30 mouse cellular contexts compared by ENCODE assay signal in genomic region chr6:127757667-127758167, GRCm38 (mm10). TPM values are rescaled to one million over a fixed set of nuclear protein-coding genes. Genes with fewer than 3 reads are reported as not detected.
DNase-seq lines count a peak whose midpoint lies in the region; ATAC-seq and TF ChIP-seq lines count a peak whose summit lies in the region.
"Had no signal": no experiment of that assay in that cellular context is flagged by ENCODE, and none has a peak within 500 bp of the region (broad histone marks: within the 10 kb centered on the region; RNA-seq: fewer than 3 reads in every experiment).

No protein-coding gene starts in this region.

- H3K9me3 ChIP-seq in midbrain, embryonic 11.5 days (ENCODE audit: control insufficient read depth, low read length), result no peaks in the 10 kb centered on the region
- H3K9me3 ChIP-seq in midbrain, postnatal 0 days (ENCODE audit: low read length), result no peaks in the 10 kb centered on the region
- H3K9me3 ChIP-seq in forebrain, embryonic 14.5 days (replicated peaks; ENCODE audit: control insufficient read depth, low read length), result no peaks in the 10 kb centered on the region
- no peaks in the 10 kb centered on the region for H3K9me3 ChIP-seq in hindbrain, embryonic 16.5 days (ENCODE audit: control insufficient read depth, low read length)
- no peaks in the 10 kb centered on the region for H3K9me3 ChIP-seq in kidney, embryonic 14.5 days (ENCODE audit: control insufficient read depth, low read length)
- H3K9me3 ChIP-seq: embryonic facial prominence, embryonic 13.5 days; intestine, embryonic 15.5 days; stomach, embryonic 15.5 days had no signal

- H3K4me2 ChIP-seq in midbrain, embryonic 11.5 days, result no peak overlapping the region
- no peak overlapping the region for H3K4me2 ChIP-seq in midbrain, postnatal 0 days (ENCODE audit: low read depth, low read length, poor library complexity, severe bottlenecking)
- H3K4me2 ChIP-seq in forebrain, embryonic 14.5 days (ENCODE audit: low read length), result no peak overlapping the region
- no peak overlapping the region for H3K4me2 ChIP-seq in hindbrain, embryonic 16.5 days (ENCODE audit: low read length)
- no peak overlapping the region for H3K4me2 ChIP-seq in kidney, embryonic 14.5 days (replicated peaks; ENCODE audit: low read depth, low read length)
- H3K4me2 ChIP-seq: embryonic facial prominence, embryonic 13.5 days; heart, embryonic 11.5 days; intestine, embryonic 15.5 days; stomach, embryonic 15.5 days had no signal

- no peak overlapping the region for H3K9ac ChIP-seq in midbrain, embryonic 11.5 days (ENCODE audit: low read length)
- no peak overlapping the region for H3K9ac ChIP-seq in midbrain, postnatal 0 days (replicated peaks; ENCODE audit: low read length, poor library complexity, severe bottlenecking)
- H3K9ac ChIP-seq in forebrain, embryonic 14.5 days (ENCODE audit: low read length), result no peak overlapping the region
- no peak overlapping the region for H3K9ac ChIP-seq in hindbrain, embryonic 16.5 days (ENCODE audit: low read depth, low read length)
- H3K9ac ChIP-seq in kidney, embryonic 14.5 days (ENCODE audit: low read depth, low read length), result no peak overlapping the region
- H3K9ac ChIP-seq: embryonic facial prominence, embryonic 13.5 days; intestine, embryonic 15.5 days; stomach, embryonic 15.5 days had no signal

- no peaks in the 10 kb centered on the region for H3K36me3 ChIP-seq in midbrain, embryonic 11.5 days (ENCODE audit: control insufficient read depth, insufficient read depth, low read length)
- no peaks in the 10 kb centered on the region for H3K36me3 ChIP-seq in midbrain, postnatal 0 days (ENCODE audit: insufficient read depth, low read length)
- no peaks in the 10 kb centered on the region for H3K36me3 ChIP-seq in forebrain, embryonic 14.5 days (ENCODE audit: control insufficient read depth, insufficient read depth, low read length)
- no peaks in the 10 kb centered on the region for H3K36me3 ChIP-seq in hindbrain, embryonic 16.5 days (ENCODE audit: control insufficient read depth, insufficient read depth, low read length)
- no peaks in the 10 kb centered on the region for H3K36me3 ChIP-seq in kidney, embryonic 14.5 days (ENCODE audit: control insufficient read depth, insufficient read depth, low read length)
- H3K36me3 ChIP-seq: embryonic facial prominence, embryonic 13.5 days; intestine, embryonic 15.5 days; stomach, embryonic 15.5 days had no signal

- H3K4me1 ChIP-seq in midbrain, embryonic 11.5 days (ENCODE audit: control insufficient read depth, insufficient read depth, low read length), result peaks cover 13% of the 10 kb centered on the region
- no peaks in the 10 kb centered on the region; the same call in 1 of the 2 replicates for H3K4me1 ChIP-seq in midbrain, postnatal 0 days (ENCODE audit: insufficient read depth, low read length)
- peaks cover 11% of the 10 kb centered on the region; the same call in 1 of the 2 replicates for H3K4me1 ChIP-seq in forebrain, embryonic 14.5 days (ENCODE audit: control insufficient read depth, insufficient read depth, low read length)
- H3K4me1 ChIP-seq in hindbrain, embryonic 16.5 days (ENCODE audit: control insufficient read depth, insufficient read depth, low read depth, low read length), result peaks cover 12% of the 10 kb centered on the region
- H3K4me1 ChIP-seq in kidney, embryonic 14.5 days (ENCODE audit: control insufficient read depth, insufficient read depth, low read length), result no peaks in the 10 kb centered on the region
- H3K4me1 ChIP-seq: intestine, embryonic 15.5 days; stomach, embryonic 15.5 days had no signal

- 74% methylated on average over 5 of the region's 5 CpGs for WGBS in midbrain, embryonic 11.5 days
- WGBS in midbrain, postnatal 0 days, result 79% methylated on average over 5 of the region's 5 CpGs
- 35% methylated on average over 5 of the region's 5 CpGs for WGBS in forebrain, embryonic 14.5 days
- 76% methylated on average over 5 of the region's 5 CpGs for WGBS in hindbrain, embryonic 16.5 days
- 70% methylated on average over 5 of the region's 5 CpGs for WGBS in kidney, embryonic 14.5 days

- ATAC-seq in midbrain, embryonic 11.5 days (ENCODE audit: low FRiP score), result no peak
- ATAC-seq in midbrain, postnatal 0 days (ENCODE audit: low FRiP score), result no peak
- ATAC-seq in forebrain, embryonic 14.5 days, result peak; percentile 42; the same call in 1 of the 2 replicates
- 0 out of 2 replicates have a peak, but pooled peaks have one; percentile 6 for ATAC-seq in hindbrain, embryonic 16.5 days
- no peak for ATAC-seq in kidney, embryonic 14.5 days (ENCODE audit: low FRiP score, low TSS enrichment)
- ATAC-seq: activated CD4-positive, CD25-positive, alpha-beta regulatory T cell, adult 4 months; intestine, embryonic 15.5 days had no signal

- DNase-seq in midbrain, embryonic 11.5 days (ENCODE audit: low spot score, missing footprints), result peak; percentile 82
- DNase-seq in midbrain, postnatal 0 days (ENCODE audit: low spot score), result no peak
- peak; percentile 55 for DNase-seq in forebrain, embryonic 14.5 days (ENCODE audit: low spot score)
- DNase-seq in retina, postnatal 1 day, result peak; percentile 71
- DNase-seq in right cerebral cortex, postnatal 14 days, result no peak
- DNase-seq: adrenal gland, adult 8-10 months; cerebellum, adult 2 months; cerebellum, postnatal 36 days; gastrocnemius, adult 2 months; kidney, adult 8-10 months; kidney, postnatal 14 days; left cerebral cortex, postnatal 4 days; liver; lung, postnatal 4 days; right cerebral cortex, adult 18-20 months; thymus, postnatal 25 days had no signal

- no peak overlapping the region for H3K27ac ChIP-seq in midbrain, embryonic 11.5 days (ENCODE audit: low read depth, low read length)
- H3K27ac ChIP-seq in midbrain, postnatal 0 days (ENCODE audit: low read depth, low read length), result no peak overlapping the region
- peak overlapping the region; percentile 34; the same call in 1 of the 2 replicates for H3K27ac ChIP-seq in forebrain, embryonic 14.5 days (ENCODE audit: low read depth, low read length)
- H3K27ac ChIP-seq in hindbrain, embryonic 16.5 days (ENCODE audit: low read depth, low read length), result no peak overlapping the region
- no peak overlapping the region for H3K27ac ChIP-seq in kidney, embryonic 14.5 days (ENCODE audit: low read depth, low read length)
- H3K27ac ChIP-seq: embryonic facial prominence, embryonic 13.5 days; gastrocnemius, adult 2 months; intestine, embryonic 15.5 days; stomach, embryonic 15.5 days had no signal

- no peak for TF ChIP-seq CTCF in midbrain, postnatal 0 days (IDR thresholded peaks at IDR 0.05)

- H3K27me3 ChIP-seq in midbrain, embryonic 11.5 days (ENCODE audit: control insufficient read depth, insufficient read depth, low read length), result no peaks in the 10 kb centered on the region
- no peaks in the 10 kb centered on the region for H3K27me3 ChIP-seq in midbrain, postnatal 0 days (ENCODE audit: insufficient read depth, low read length)
- H3K27me3 ChIP-seq in forebrain, embryonic 14.5 days (replicated peaks; ENCODE audit: control insufficient read depth, insufficient read depth, low read length), result no peaks in the 10 kb centered on the region
- H3K27me3 ChIP-seq in hindbrain, embryonic 16.5 days (replicated peaks; ENCODE audit: control insufficient read depth, insufficient read depth, low read length), result no peaks in the 10 kb centered on the region
- no peaks in the 10 kb centered on the region for H3K27me3 ChIP-seq in kidney, embryonic 14.5 days (ENCODE audit: control insufficient read depth, insufficient read depth, low read length)
- H3K27me3 ChIP-seq: embryonic facial prominence, embryonic 13.5 days; intestine, embryonic 15.5 days; stomach, embryonic 15.5 days had no signal

- no peak overlapping the region for H3K4me3 ChIP-seq in midbrain, embryonic 11.5 days (ENCODE audit: low read depth, low read length)
- H3K4me3 ChIP-seq in midbrain, postnatal 0 days (ENCODE audit: low read depth, low read length), result no peak overlapping the region
- H3K4me3 ChIP-seq in forebrain, embryonic 14.5 days (ENCODE audit: low read depth, low read length), result no peak overlapping the region
- H3K4me3 ChIP-seq in hindbrain, embryonic 16.5 days (ENCODE audit: low read length), result no peak overlapping the region
- no peak overlapping the region for H3K4me3 ChIP-seq in kidney, embryonic 14.5 days (ENCODE audit: low read length)
- H3K4me3 ChIP-seq: embryonic facial prominence, embryonic 13.5 days; erythroblast, embryonic 14.5 days; gastrocnemius, adult 2 months; intestine, embryonic 15.5 days; stomach, embryonic 15.5 days had no signal

RNA-seq across cellular contexts. Expression of gene Prmt8, which starts 11.6 kb away (rescaled TPM):
- 27.4 and 29.2 TPM in 2 replicates for polyA plus RNA-seq in midbrain, embryonic 11.5 days (2014; fragmentation: Nextera tagmentation; extraction: Ambion mirVana)
- 22.5 and 30.7 TPM in 2 replicates for total RNA-seq in midbrain, postnatal 0 days (2014; rRNA removed)
- polyA plus RNA-seq in midbrain, postnatal 0 days (2015; fragmentation: Nextera tagmentation; extraction: Ambion mirVana), result 24.2 and 29.3 TPM in 2 replicates
- 16.6 and 17.9 TPM in 2 replicates for polyA plus RNA-seq in forebrain, embryonic 14.5 days (2014; fragmentation: Nextera tagmentation; extraction: Ambion mirVana)
- 35.2 and 37.0 TPM in 2 replicates for polyA plus RNA-seq in hindbrain, embryonic 16.5 days (2015; fragmentation: Nextera tagmentation; extraction: Ambion mirVana)
- polyA plus RNA-seq in kidney, embryonic 14.5 days (2014; fragmentation: Nextera tagmentation; extraction: Ambion mirVana), result 0.16 TPM in 1 of 2 replicates, not detected in the other
- total RNA-seq: gastrocnemius, adult 2 months; granulocyte monocyte progenitor cell, adult 5-6 weeks; hematopoietic stem cell, adult 5-6 weeks; megakaryocyte-erythroid progenitor cell, adult 5-6 weeks had no signal
- polyA plus RNA-seq: activated CD4-positive, CD25-positive, alpha-beta regulatory T cell, adult 4 months; erythroblast, embryonic 14.5 days; heart, postnatal 0 days; liver, embryonic 16.5 days; lung, embryonic 16.5 days had no signal

Comparison
In these comparisons a context has a peak if more than half of its experiments do, and no peak if none do; other contexts are left out.
1. DNase-seq: peak in midbrain, embryonic 11.5 days (single experiment), forebrain, embryonic 14.5 days (single experiment) and retina, postnatal 1 day (single experiment); none in midbrain, postnatal 0 days (single experiment) and right cerebral cortex, postnatal 14 days (single experiment).
2. ATAC-seq: peak in forebrain, embryonic 14.5 days (single experiment) and hindbrain, embryonic 16.5 days (single experiment); none in midbrain, embryonic 11.5 days (single experiment), midbrain, postnatal 0 days (single experiment) and kidney, embryonic 14.5 days (single experiment).
3. RNA of gene Prmt8, which starts 11.6 kb away (polyA plus RNA-seq): 35.2 to 37.0 TPM in hindbrain, embryonic 16.5 days, 24.2 to 29.3 TPM in midbrain, postnatal 0 days, 27.4 to 29.2 TPM in midbrain, embryonic 11.5 days and 16.6 to 17.9 TPM in forebrain, embryonic 14.5 days; 0.16 TPM in kidney, embryonic 14.5 days; every median in the first group is over 10 times any median in the second.